Mouse (Mus musculus): ENCODE results near the gene Tnip1.

DNA sequence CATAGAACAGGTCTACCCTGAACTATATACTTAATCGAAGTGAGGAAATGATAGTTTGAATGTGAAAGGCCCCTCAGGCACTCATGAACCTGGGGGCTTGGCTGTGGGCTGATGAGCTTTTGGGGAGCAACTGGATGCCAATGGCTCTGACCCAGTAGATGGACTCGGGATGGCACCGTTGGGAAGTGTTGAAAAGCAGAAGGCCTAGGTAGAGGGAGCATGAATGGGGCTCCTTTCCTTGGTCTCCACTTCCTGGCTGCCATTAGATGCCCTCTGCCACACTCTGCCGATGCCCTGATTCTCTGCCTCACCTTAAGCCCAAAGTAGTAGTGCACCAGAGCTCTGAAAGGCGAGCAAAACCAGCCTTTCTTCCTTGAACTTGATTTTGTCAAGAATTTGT lies 86.7 kb downstream of the Tnip1 start:
- TF ChIP-seq POLR2A (IDR thresholded peaks at IDR 0.05; ENCODE audit: control insufficient read depth, extremely low read depth, insufficient read depth, low read length, poor library complexity): no peak
- TF ChIP-seq CTCF (IDR thresholded peaks at IDR 0.05; ENCODE audit: borderline replicate concordance, control insufficient read depth, extremely low read depth, insufficient read depth, low read length, poor library complexity): no peak
